Comparison of ENCODE assay signal across 22 mouse cellular contexts in genomic region chr19:10803751-10804150, GRCm38 (mm10). TPM values are rescaled to one million over a fixed set of nuclear protein-coding genes. Genes with fewer than 3 reads are reported as not detected.
DNase-seq lines count a peak whose midpoint lies in the region; TF ChIP-seq lines count a peak whose summit lies in the region.
"Had no signal": no experiment of that assay in that cellular context is flagged by ENCODE, and none has a peak within 500 bp of the region (broad histone marks: within the 10 kb centered on the region; RNA-seq: fewer than 3 reads in every experiment).

No protein-coding gene starts in this region.

- WGBS in lung, adult 2 months = 42% methylated on average over 5 of the region's 5 CpGs

- TF ChIP-seq CTCF in lung, adult 2 months (IDR thresholded peaks at IDR 0.05; ENCODE audit: insufficient read depth, low read length) = no peak
- TF ChIP-seq CTCF in layer of hippocampus, adult 2 months (conservative IDR thresholded peaks at IDR 0.05) = no peak

- H3K4me1 ChIP-seq in lung, adult 2 months (ENCODE audit: control insufficient read depth, insufficient read depth, low read length) = no peaks in the 10 kb centered on the region
- H3K4me1 ChIP-seq: intestine, embryonic 15.5 days; liver, embryonic 15.5 days; midbrain, embryonic 12.5 days; neural tube, embryonic 12.5 days had no signal

- no peak overlapping the region for H3K27ac ChIP-seq in layer of hippocampus, adult 2 months
- H3K27ac ChIP-seq: gastrocnemius, adult 2 months; intestine, embryonic 15.5 days; liver, embryonic 15.5 days; midbrain, embryonic 12.5 days; neural tube, embryonic 12.5 days had no signal

- no peak for TF ChIP-seq POLR2A in lung, adult 2 months (IDR thresholded peaks at IDR 0.05; ENCODE audit: borderline replicate concordance, extremely low read depth, low read depth, low read length)

- peak; percentile 13 for DNase-seq in lung, adult 2 months
- no peak for DNase-seq in lung, postnatal 14 days
- peak; percentile 40 for DNase-seq in brain, adult 2 months (ENCODE audit: low read depth, low spot score)
- DNase-seq in lung, postnatal 36 days = peak; percentile 69
- DNase-seq in right cerebral cortex, adult 2 months (ENCODE audit: low spot score in 2 of 2) = no peak
- no peak for DNase-seq in urinary bladder, postnatal 10 days (ENCODE audit: low spot score)
- DNase-seq in layer of hippocampus, adult 2 months (ENCODE audit: low spot score in 2 of 2) = no peak
- DNase-seq: adrenal gland, postnatal 25 days; cerebellum, postnatal 36 days; gastrocnemius, adult 2 months; kidney, adult 8-10 months; kidney, postnatal 10 days; thymus, postnatal 14 days had no signal

- no peak overlapping the region for H3K4me3 ChIP-seq in lung, adult 2 months (replicated peaks; ENCODE audit: extremely low read depth, low read depth, low read length)
- no peak overlapping the region for H3K4me3 ChIP-seq in layer of hippocampus, adult 2 months
- H3K4me3 ChIP-seq: gastrocnemius, adult 2 months; intestine, embryonic 15.5 days; liver, embryonic 15.5 days; midbrain, embryonic 12.5 days; neural tube, embryonic 12.5 days had no signal

RNA-seq across cellular contexts. Expression of gene Cd6, which starts 26.1 kb away (rescaled TPM):
- polyA plus RNA-seq in lung, adult 2 months (2012; rRNA removed) = 2.8 and 3.5 TPM in 2 replicates
- under 1 TPM in 1 of 2 experiments, not detected in 1; 0.32 TPM for total RNA-seq in layer of hippocampus, adult 2 months (2021)
- total RNA-seq: adrenal gland, postnatal 25 days; gastrocnemius, adult 2 months had no signal
- polyA plus RNA-seq: embryonic facial prominence, embryonic 14.5 days; forebrain, embryonic 14.5 days; heart, embryonic 11.5 days; heart, postnatal 0 days; hindbrain, embryonic 16.5 days; liver, embryonic 15.5 days; midbrain, embryonic 12.5 days; neural tube, embryonic 12.5 days had no signal

RNA-seq across cellular contexts. Expression of gene Slc15a3, which starts 35.8 kb away (rescaled TPM):
- polyA plus RNA-seq in lung, adult 2 months (2012; rRNA removed) = 33.3 and 42.0 TPM in 2 replicates
- 1 to 10 TPM; 1.3 TPM for total RNA-seq in layer of hippocampus, adult 2 months (2021)

Comparison
In these comparisons a context has a peak if more than half of its experiments do, and no peak if none do; other contexts are left out.
1. DNase-seq: peak in lung, adult 2 months (single experiment), brain, adult 2 months (single experiment) and lung, postnatal 36 days (single experiment); none in lung, postnatal 14 days (single experiment), right cerebral cortex, adult 2 months (0 of 2), urinary bladder, postnatal 10 days (single experiment) and layer of hippocampus, adult 2 months (0 of 2).